Mouse (Mus musculus) urinary bladder, postnatal 36 days (tissue): ENCODE results near the gene Gm4952.
"Not testable (repeated sequence)": the region's sequence is repeated elsewhere in the genome, so short reads cannot be mapped to it uniquely, and the experiment has no call there.

ENCODE experiments used
- DNase-seq, 2 experiments: peaks; one replicate each; pipeline ENCODE4 v3.0.0; 2022; ENCODE audit warnings: low spot score in 2 of 2, mixed read lengths in 1 of 2

Gm4952 gene

GRCm38 (mm10) chr19:12600684-12601480 is 1.1 kb downstream of the Gm4952 start:
- no peak for DNase-seq

- DNase-seq = no peak
Measured at GRCm38 (mm10) chr19:12608336-12608735, 8.6 kb downstream of the Gm4952 start.

- no peak for DNase-seq
Measured at GRCm38 (mm10) chr19:12613646-12614045, 13.9 kb downstream of the Gm4952 start.

GRCm38 (mm10) chr19:12633176-12633575 is 33.4 kb downstream of the Gm4952 start, which contains the start of gene Glyat:
Gene Glyat, plus strand, starts transcription at chr19:12633308.
- DNase-seq = no peak

GRCm38 (mm10) chr19:12634259-12634658 is 34.5 kb downstream of the Gm4952 start:
- no peak for DNase-seq

- no peak for DNase-seq
Measured at GRCm38 (mm10) chr19:12634963-12635362, 35.2 kb downstream of the Gm4952 start.

- no peak for DNase-seq
Measured at GRCm38 (mm10) chr19:12636863-12637262, 37.1 kb downstream of the Gm4952 start.

- no peak for DNase-seq
Measured at GRCm38 (mm10) chr19:12638049-12638448, 38.3 kb downstream of the Gm4952 start.

GRCm38 (mm10) chr19:12649511-12649910 is 49.7 kb downstream of the Gm4952 start:
- no peak for DNase-seq

GRCm38 (mm10) chr19:12666156-12666555 is 66.4 kb downstream of the Gm4952 start:
- no peak for DNase-seq

- DNase-seq = not testable (repeated sequence)
Measured at GRCm38 (mm10) chr19:12668601-12669000, 68.8 kb downstream of the Gm4952 start.

GRCm38 (mm10) chr19:12670139-12670538 is 70.4 kb downstream of the Gm4952 start, which contains the start of gene Olfr1442:
Gene Olfr1442, plus strand, starts transcription at chr19:12670439.
- no peak for DNase-seq

GRCm38 (mm10) chr19:12671051-12671450 is 71.3 kb downstream of the Gm4952 start:
- DNase-seq = no peak

GRCm38 (mm10) chr19:12677812-12678211 is 78.0 kb downstream of the Gm4952 start, which contains the start of gene Olfr1443:
Gene Olfr1443, plus strand, starts transcription at chr19:12678112.
- DNase-seq = no peak
